Mouse (Mus musculus): Measurements from ENCODE around the gene Hcn4.

- TF ChIP-seq CTCF (IDR thresholded peaks at IDR 0.05; ENCODE audit: low read depth, low read length), result no peak
- no peak for TF ChIP-seq POLR2A (IDR thresholded peaks at IDR 0.05; ENCODE audit: insufficient read depth, low read length)
Measured at GRCm38 (mm10) chr9:58902869-58903585, 79.8 kb downstream of the Hcn4 start.
